Mouse (Mus musculus) frontal cortex, postnatal 10 days (tissue): ENCODE measurements around the gene Hormad2.

ENCODE experiments used
- DNase-seq, 2 experiments: peaks; one replicate each; pipeline ENCODE4 v3.0.0; 2022; ENCODE audit warnings: low spot score in 2 of 2, mixed read lengths in 1 of 2

Hormad2 gene

GRCm38 (mm10) chr11:4440978-4441377, at the start of gene Hormad2:
Hormad2 (minus strand) TSS chr11:4441105.
- DNase-seq, result no peak

- no peak for DNase-seq
These were observed 48.3 kb upstream of the Hormad2 start for GRCm38 (mm10) chr11:4489207-4489606.

GRCm38 (mm10) chr11:4488798-4489197, 47.9 kb upstream of the Hormad2 start:
- no peak for DNase-seq

DNA sequence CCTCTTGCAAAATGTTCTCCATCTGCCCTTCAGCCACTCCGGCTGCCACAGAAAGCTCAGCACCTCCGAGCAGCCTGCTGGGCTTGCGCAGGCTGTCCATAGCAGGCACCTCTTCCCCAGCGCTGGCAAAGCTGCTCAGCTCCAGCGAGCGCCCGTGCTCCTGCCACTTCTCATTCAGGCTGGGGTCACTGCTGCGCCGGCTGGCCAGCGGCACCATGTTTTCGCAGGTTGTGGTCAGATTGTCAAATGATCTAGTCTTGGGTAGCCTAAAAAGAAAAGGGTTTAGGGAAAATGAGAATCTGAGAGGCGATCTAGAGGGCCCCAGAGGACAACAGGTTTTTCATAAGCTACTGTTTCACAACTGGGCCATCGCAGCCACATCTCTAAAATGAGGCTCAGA, 47.5 kb upstream of the Hormad2 start:
- DNase-seq, result no peak

GRCm38 (mm10) chr11:4487401-4487965, 46.6 kb upstream of the Hormad2 start:
- DNase-seq, result peak in 1 of 2 experiments; percentile 37

DNA sequence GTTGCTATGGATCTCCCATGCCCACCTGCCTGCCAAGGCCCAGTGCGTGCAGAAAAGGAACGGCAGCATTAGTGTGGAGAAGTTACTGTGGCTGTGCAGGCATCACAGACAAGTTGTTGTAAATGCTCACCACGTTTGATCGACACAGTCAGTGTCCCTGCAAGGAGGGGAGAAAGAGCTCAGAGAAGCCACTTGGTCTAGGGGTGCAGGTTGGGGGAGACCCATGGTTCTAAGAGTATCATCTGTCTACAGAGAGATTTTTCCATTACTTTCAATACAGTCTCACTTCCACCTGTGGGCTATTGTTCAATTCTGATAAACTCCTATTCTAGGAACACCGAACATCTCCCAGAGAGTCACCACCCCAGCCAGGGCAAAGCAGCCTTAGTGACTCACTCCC, 43.6 kb upstream of the Hormad2 start:
- no peak for DNase-seq

- no peak for DNase-seq
These were observed 41.7 kb upstream of the Hormad2 start for GRCm38 (mm10) chr11:4482641-4483040.

DNA sequence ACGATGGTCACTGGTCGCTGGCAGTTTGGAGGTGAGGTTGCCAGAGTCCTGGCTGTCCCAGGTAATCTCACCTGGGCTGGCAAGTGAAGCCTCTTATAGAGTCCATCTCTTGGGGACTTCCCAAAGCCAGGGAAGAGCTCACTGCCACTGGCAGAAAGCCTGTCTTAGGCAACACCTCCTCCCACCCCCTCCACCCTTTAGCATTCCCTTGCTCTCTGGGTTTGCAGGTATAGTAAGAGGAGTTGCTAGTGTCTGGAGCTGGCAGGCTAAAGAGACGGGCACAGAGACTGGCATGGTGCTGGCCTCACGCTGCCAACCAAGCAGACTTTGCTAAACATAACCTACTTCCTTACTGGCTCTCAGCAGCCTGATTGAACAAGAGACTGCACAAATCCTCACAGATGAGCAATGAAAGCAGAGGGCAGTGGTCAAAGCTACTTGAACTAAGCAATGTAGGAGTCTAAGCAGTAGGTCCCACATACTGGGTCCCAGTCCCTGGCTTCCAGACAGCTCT, 35.3 kb upstream of the Hormad2 start:
- DNase-seq, result no peak

GRCm38 (mm10) chr11:4472464-4473179, 31.7 kb upstream of the Hormad2 start:
- DNase-seq, result no peak

DNA sequence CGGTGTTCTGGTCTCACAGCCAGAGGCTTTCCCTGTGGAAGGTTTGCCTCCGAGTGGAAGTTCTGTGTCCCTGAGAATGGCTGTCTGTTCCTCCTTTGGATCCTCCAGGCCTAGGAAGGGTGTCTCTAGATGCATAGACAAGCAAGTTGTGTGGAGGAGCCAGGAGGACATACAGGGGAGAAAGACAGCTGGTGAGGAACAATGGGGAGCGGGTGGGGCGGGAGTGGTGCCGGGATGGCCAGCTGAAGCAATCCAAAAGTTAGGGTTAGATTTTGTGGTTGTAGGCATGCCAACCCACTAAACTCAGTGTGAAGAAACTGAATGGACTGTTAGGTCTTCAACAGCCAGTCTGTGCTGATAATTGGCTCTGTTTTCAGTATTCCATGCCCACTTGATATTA, 30.8 kb upstream of the Hormad2 start:
- DNase-seq, result no peak

DNA sequence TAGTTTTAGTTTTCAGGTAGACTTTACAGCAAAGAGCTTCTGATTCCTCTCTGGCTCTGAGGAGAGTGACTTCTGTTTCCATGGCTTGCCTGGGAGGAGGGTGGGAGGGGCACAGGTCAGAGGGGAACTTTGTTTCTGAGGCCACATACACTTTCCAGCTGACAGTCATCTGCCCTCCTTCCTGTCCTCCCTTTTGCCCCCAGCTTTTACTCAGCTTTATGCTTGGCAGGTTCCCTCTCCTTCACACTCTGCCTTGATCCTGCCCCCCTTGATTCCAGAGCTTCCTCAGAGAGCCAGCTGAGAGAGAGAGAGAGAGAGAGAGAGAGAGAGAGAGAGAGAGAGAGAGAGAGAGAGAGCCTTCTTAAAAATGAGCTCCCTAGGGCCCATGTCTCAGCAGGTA, 30.3 kb upstream of the Hormad2 start:
- DNase-seq, result no peak

GRCm38 (mm10) chr11:4469091-4469490, 28.2 kb upstream of the Hormad2 start:
- no peak for DNase-seq

- DNase-seq, result no peak
These were observed 26.5 kb upstream of the Hormad2 start for GRCm38 (mm10) chr11:4467436-4467835.

DNA sequence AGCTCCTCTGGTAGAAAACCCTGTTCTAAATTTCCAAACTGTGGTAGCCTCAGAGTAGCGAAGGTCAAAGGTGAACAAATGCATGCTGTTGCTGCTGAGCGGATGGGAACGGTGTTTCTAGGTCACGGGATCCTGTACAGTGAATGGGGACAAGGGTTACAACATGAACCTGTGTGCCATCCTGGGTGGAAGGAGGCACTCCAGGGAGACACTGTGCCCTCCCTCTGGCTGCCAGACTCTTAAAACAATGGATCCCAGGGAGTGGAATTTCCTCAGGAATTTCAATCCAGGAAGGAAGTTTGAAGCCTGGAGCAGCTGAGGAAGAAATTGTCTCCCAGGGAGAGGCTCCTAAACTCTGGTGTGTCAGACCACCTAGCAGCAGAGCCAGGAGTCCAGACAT, 25.3 kb upstream of the Hormad2 start:
- no peak for DNase-seq

GRCm38 (mm10) chr11:4464616-4465015, 23.7 kb upstream of the Hormad2 start:
- no peak for DNase-seq

- DNase-seq, result no peak
These were observed 23.3 kb upstream of the Hormad2 start for GRCm38 (mm10) chr11:4464186-4464585.

GRCm38 (mm10) chr11:4462868-4463267, 22.0 kb upstream of the Hormad2 start:
- DNase-seq, result no peak

- no peak for DNase-seq
These were observed 20.2 kb upstream of the Hormad2 start for GRCm38 (mm10) chr11:4461154-4461553.

- no peak for DNase-seq
These were observed 19.7 kb upstream of the Hormad2 start for GRCm38 (mm10) chr11:4460615-4461014.

DNA sequence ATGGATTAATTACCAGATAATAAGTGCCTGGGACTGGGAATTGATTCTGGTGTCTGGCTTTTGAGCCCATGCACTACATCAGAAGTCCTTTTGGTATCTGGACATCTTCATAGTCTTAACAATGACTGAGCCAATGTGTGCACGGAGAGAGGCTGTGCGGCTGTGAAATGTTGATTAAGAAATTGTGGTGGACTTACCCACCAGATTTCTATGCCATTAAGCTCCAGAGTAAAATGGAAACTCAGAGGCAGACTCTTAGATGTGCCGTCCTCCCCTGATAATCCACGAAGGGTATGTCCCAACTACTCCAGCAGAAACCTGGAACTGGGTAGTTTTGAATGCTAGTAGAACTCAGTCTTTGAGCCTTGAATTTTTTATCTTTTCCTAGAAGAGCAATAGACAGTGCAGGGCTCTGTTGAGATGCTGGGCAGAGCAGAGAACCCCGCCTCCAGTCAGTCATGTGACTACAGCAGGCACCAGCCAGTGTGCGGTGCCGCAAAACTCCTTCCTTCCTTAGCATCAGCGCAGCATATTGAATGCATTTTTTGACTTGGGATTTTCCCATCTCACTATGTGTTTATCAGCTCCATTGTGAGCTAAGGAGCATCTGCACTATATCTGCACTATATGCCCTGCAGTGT, 14.1 kb upstream of the Hormad2 start:
- no peak for DNase-seq

GRCm38 (mm10) chr11:4452467-4453184, 11.7 kb upstream of the Hormad2 start:
- no peak for DNase-seq

GRCm38 (mm10) chr11:4451116-4451515, 10.2 kb upstream of the Hormad2 start:
- peak in 1 of 2 experiments; percentile 38 for DNase-seq
